Mouse (Mus musculus) olfactory bulb, adult 2 months (tissue): ENCODE measurements at regions not wholly inside any gene's neighbourhood (a gene's known extent, or its start where the extent isn't known, plus 50 kb on each side); places are given as distances from the start of the nearest gene placed in this dataset.
A peak's percentile ranks its signal among the peaks of the same experiment; 100 is the strongest.

Experiments used
- H3K27ac ChIP-seq: fragments of 200-500 bp; 2 replicates; pipeline ENCODE4 v1.5.1; 2012; ENCODE audit warnings: low read depth, low read length; ENCODE audit not compliant: insufficient read depth
- H3K4me1 ChIP-seq: fragments of 200-500 bp; 2 replicates; pipeline ENCODE4 v1.6.1; 2012; ENCODE audit warnings: low read length; ENCODE audit not compliant: control insufficient read depth, insufficient read depth
- H3K4me3 ChIP-seq: fragments of 200-500 bp; 2 replicates; pipeline ENCODE4 v1.5.1; 2012; ENCODE audit warnings: mild to moderate bottlenecking, low read depth, low read length, moderate library complexity; ENCODE audit not compliant: insufficient read depth
- CTCF ChIP-seq: fragments of 200-500 bp; IDR thresholded peaks from 2 replicates; pipeline ENCODE4 v1.5.1; 2012; ENCODE audit warnings: low read depth, mild to moderate bottlenecking, low read length, moderate library complexity; ENCODE audit not compliant: insufficient read depth
- POLR2A ChIP-seq: fragments of 200-500 bp; IDR thresholded peaks from 2 replicates; pipeline ENCODE4 v1.6.1; 2012; ENCODE audit warnings: mild to moderate bottlenecking, low read depth, low read length, moderate library complexity; ENCODE audit not compliant: insufficient read depth
- WGBS: fragments of 180-500 bp; shearing (Covaris S2); methylation state at CpG from one replicate; pipeline ENCODE4 v1.1.7; 2018; 5-methylcytosine and 5-hydroxymethylcytosine counted together

- 87% methylated on average over 12 of the region's 12 CpGs for WGBS
- TF ChIP-seq POLR2A (no peak), CTCF (no peak)
- no peak overlapping the region for H3K4me3 ChIP-seq
- no peak overlapping the region for H3K27ac ChIP-seq
- H3K4me1 ChIP-seq: peaks cover 17% of the 10 kb centered on the region
These were observed 234.5 kb downstream of the Uaca start for GRCm38 (mm10) chr9:61028775-61029401.

DNA sequence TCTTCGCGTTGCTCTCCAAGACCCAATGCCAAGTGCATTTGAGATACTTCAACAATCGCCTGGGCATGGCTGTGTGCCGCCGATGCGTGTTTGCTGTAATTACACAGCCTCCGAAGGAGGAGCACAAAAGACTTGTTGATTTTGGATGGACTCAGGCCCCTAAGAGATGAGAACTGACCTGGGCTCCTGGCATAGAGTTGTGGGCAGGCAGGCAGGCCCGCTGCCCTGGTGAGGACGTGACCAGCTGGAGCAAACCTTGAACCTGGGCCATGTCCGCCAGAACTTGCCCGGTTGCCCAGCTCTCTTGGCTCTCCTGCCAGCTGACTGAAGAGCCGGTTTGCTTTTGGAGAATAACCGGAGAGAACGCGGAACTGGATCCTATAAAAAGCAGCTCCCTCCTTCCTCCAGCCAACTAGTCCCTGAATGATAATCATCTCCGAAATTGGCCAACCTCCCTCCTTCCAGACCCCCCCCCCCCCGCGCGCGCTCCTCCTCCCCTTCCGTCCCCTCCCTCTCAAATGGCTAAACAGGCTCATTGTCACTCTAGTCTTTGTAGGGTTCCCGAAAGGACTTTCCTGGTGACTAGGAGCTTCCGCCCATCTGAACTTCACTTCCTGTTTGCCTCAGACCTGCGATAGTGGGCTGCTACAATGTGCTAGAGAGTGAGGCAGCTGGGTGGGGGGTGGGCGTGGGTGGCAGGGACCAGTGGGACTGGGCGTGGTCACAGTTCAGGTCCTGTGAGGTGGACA lies 237.5 kb downstream of the Uaca start:
- 32% methylated on average over 26 of the region's 26 CpGs for WGBS
- no peak for TF ChIP-seq CTCF
- TF ChIP-seq POLR2A: no peak
- Histone ChIP-seq H3K4me1 (peaks cover 8% of the 10 kb centered on the region), H3K27ac (no peak overlapping the region), H3K4me3 (no peak overlapping the region)

DNA sequence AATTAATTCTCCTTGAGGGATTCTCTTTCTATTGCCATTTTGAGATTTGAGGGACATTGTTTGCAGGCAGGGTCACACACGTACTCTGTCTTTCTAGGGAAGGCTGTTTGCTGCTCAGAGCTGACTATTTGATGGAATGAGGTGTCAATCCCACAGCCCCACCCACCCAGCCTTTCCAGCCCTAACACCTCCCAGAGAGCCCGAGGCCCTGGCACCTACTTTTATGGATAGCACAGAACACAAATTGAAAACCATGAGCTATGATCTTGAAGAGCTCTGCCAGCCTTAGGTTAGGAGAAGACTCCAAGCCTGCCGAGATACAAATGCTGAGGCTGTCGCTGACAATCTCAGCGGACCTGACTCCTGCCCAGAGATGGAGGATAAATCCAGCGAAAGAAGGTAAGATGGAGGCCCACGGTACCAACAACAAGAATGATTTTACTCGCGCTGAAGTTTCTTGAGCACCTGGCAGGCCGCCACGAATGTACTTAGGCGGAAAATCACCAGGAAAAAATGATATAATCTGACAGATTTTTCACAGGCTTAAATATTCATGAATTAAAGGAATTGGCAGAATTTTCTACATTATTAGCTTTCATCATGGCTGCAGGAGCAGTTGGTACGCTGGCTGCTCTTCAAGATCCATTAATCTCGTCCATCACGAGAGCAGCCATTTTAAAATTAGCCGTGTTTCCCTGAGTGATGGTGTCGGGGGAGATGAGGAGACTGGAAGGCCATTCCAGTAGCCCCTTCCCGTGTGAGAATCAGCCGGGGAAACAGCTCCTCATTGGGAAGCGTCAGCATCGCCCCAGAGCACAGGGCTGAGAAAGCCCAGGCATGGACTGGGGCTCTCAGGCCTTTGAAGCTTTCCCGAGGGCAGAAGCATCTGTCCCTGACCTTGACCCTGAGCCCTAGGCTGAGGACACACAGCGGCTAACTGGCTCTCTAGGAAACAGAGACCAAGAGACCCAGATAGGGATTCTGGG lies 238.4 kb downstream of the Uaca start:
- 87% methylated on average over 23 of the region's 23 CpGs for WGBS
- Histone ChIP-seq H3K27ac (no peak overlapping the region), H3K4me3 (no peak overlapping the region), H3K4me1 (peaks cover 8% of the 10 kb centered on the region)
- TF ChIP-seq POLR2A (no peak), CTCF (no peak)

DNA sequence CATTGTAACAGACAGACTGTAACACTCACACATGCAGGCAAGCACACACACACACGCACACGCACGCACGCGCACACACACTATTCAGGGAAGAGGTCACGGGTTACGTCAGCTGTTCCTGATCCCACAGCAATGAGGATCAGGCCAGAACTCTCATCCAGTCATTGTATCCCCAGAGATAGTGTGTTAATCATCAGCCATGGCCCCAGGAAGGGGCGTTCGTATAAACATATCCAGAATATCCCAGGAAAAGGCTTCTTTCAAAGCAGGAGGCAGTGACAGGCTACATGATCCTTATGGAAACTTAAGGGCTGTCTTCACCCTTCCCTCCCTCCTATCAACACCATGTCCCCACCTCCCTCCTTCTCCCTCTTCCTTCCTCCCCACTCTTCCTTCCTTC lies 239.3 kb downstream of the Uaca start:
- Histone ChIP-seq H3K4me1 (peaks cover 14% of the 10 kb centered on the region), H3K27ac (no peak overlapping the region), H3K4me3 (no peak overlapping the region)
- TF ChIP-seq POLR2A (no peak), CTCF (no peak)
- WGBS: 86% methylated on average over 9 of the region's 9 CpGs

- TF ChIP-seq POLR2A (no peak), CTCF (no peak)
- Histone ChIP-seq H3K4me3 (no peak overlapping the region), H3K27ac (no peak overlapping the region), H3K4me1 (peaks cover 21% of the 10 kb centered on the region; the same call in 1 of the 2 replicates)
- 99% methylated on average over 2 of the region's 2 CpGs for WGBS
These were observed 247.7 kb downstream of the Uaca start for GRCm38 (mm10) chr9:61042063-61042462.

GRCm38 (mm10) chr9:61044983-61045382 lies 250.6 kb downstream of the Uaca start:
- Histone ChIP-seq H3K4me3 (no peak overlapping the region), H3K27ac (no peak overlapping the region), H3K4me1 (0 out of 2 replicates have a peak, but pooled peaks cover 6% of the 10 kb centered on the region)
- WGBS: 95% methylated on average over 14 of the region's 14 CpGs
- TF ChIP-seq CTCF (no peak), POLR2A (no peak)

DNA sequence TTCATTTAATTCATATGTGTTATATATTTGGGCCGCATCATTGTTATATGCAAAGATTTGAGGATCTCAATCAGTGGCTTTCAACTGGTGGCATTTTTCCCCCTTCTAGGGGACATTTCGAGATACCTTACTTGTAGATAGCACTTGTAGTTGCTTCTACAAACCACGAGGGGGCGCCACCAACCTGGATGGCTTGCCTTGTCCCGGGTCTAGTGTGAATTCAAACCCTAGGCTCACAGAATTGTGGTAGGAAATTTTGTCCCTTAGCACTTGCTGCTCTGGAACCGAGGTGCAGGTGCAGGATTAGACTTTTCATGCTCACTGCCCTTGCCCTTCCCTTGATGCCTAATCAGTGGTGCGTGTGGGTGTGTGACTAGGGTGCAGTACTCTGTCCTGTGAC lies 252.2 kb downstream of the Uaca start:
- H3K27ac ChIP-seq: no peak overlapping the region
- TF ChIP-seq POLR2A: no peak
- TF ChIP-seq CTCF: peak; percentile 66; the same call in 1 of the 2 replicates
- 20% methylated on average over 7 of the region's 7 CpGs for WGBS
- H3K4me3 ChIP-seq: no peak overlapping the region
- H3K4me1 ChIP-seq: 0 out of 2 replicates have a peak, but pooled peaks cover 6% of the 10 kb centered on the region

GRCm38 (mm10) chr9:61047289-61047688 lies 252.9 kb downstream of the Uaca start:
- Histone ChIP-seq H3K4me3 (no peak overlapping the region), H3K27ac (no peak overlapping the region), H3K4me1 (0 out of 2 replicates have a peak, but pooled peaks cover 6% of the 10 kb centered on the region)
- 93% methylated on average over 11 of the region's 11 CpGs for WGBS
- TF ChIP-seq CTCF: no peak
- no peak for TF ChIP-seq POLR2A

DNA sequence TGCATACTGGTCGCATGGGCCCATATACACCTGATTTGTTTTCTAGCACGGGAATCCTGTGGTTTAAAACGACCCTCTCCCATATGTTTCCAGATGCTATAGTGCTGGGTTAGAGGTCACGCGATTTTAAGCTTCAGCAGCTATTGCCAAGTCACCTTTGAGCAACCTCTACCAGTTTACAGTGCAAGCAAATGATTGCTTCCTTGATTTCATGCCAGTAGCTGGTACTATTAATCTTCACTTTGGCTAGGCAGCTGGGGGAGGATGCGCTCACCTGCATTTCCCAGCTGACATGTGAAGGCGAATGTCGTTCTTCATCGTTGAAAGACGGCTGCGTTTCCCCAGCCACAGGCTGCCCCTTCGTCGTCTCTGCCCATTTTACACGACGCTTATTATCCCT lies 254.2 kb downstream of the Uaca start:
- Histone ChIP-seq H3K4me1 (no peaks in the 10 kb centered on the region), H3K27ac (no peak overlapping the region), H3K4me3 (no peak overlapping the region)
- whole genome bisulfite sequencing: 95% methylated on average over 15 of the region's 15 CpGs
- TF ChIP-seq CTCF: no peak
- no peak for TF ChIP-seq POLR2A
